Mouse (Mus musculus): Measurements from ENCODE around the gene Rnf224. TPM values are rescaled to one million over a fixed set of nuclear protein-coding genes. Genes with fewer than 3 reads are reported as not detected.
A peak's percentile ranks its signal among the peaks of the same experiment; 100 is the strongest.

Gene Rnf224
- not detected in 2 replicates for polyA plus RNA-seq (2012; ENCODE audit: insufficient read depth, insufficient read length, missing spikeins)

- TF ChIP-seq CTCF (IDR thresholded peaks at IDR 0.05; ENCODE audit: low read depth, low read length): no peak
- H3K4me1 ChIP-seq (ENCODE audit: control insufficient read depth, insufficient read depth, low read length): peaks cover 13% of the 10 kb centered on the region; the same call in 1 of the 2 replicates
- H3K27ac ChIP-seq (ENCODE audit: insufficient read depth, low read depth, low read length): no peak within 1 kb of the TSS
- no peak within 1 kb of the TSS for H3K4me3 ChIP-seq (ENCODE audit: insufficient read depth, low read length)
Measured at GRCm38 (mm10) chr2:25236614-25237013, at the start of gene Rnf224. Gene Rnf224, minus strand, starts transcription at chr2:25236787.

- TF ChIP-seq CTCF (IDR thresholded peaks at IDR 0.05; ENCODE audit: low read depth, low read length) (no peak), POLR2A (IDR thresholded peaks at IDR 0.05; ENCODE audit: borderline replicate concordance, low read depth, low read length) (no peak)
- H3K4me1 ChIP-seq (ENCODE audit: control insufficient read depth, insufficient read depth, low read length): no peaks in the 10 kb centered on the region
- no peak overlapping the region for H3K4me3 ChIP-seq (ENCODE audit: insufficient read depth, low read length)
- no peak overlapping the region for H3K27ac ChIP-seq (ENCODE audit: insufficient read depth, low read depth, low read length)
Measured at GRCm38 (mm10) chr2:25286314-25286713, 49.7 kb upstream of the Rnf224 start.

GRCm38 (mm10) chr2:25285551-25285950 lies 49.0 kb upstream of the Rnf224 start:
- Histone ChIP-seq H3K27ac (ENCODE audit: insufficient read depth, low read depth, low read length) (no peak overlapping the region), H3K4me3 (ENCODE audit: insufficient read depth, low read length) (no peak overlapping the region), H3K4me1 (ENCODE audit: control insufficient read depth, insufficient read depth, low read length) (no peaks in the 10 kb centered on the region)
- TF ChIP-seq POLR2A (IDR thresholded peaks at IDR 0.05; ENCODE audit: borderline replicate concordance, low read depth, low read length): no peak
- TF ChIP-seq CTCF (IDR thresholded peaks at IDR 0.05; ENCODE audit: low read depth, low read length): no peak

GRCm38 (mm10) chr2:25278928-25279882 lies 42.6 kb upstream of the Rnf224 start:
- Histone ChIP-seq H3K4me3 (ENCODE audit: insufficient read depth, low read length) (no peak overlapping the region), H3K4me1 (ENCODE audit: control insufficient read depth, insufficient read depth, low read length) (no peaks in the 10 kb centered on the region), H3K27ac (ENCODE audit: insufficient read depth, low read depth, low read length) (no peak overlapping the region)
- TF ChIP-seq CTCF (IDR thresholded peaks at IDR 0.05; ENCODE audit: low read depth, low read length) (peak; percentile 68), POLR2A (IDR thresholded peaks at IDR 0.05; ENCODE audit: borderline replicate concordance, low read depth, low read length) (no peak)

- Histone ChIP-seq H3K27ac (ENCODE audit: insufficient read depth, low read depth, low read length) (no peak overlapping the region), H3K4me1 (ENCODE audit: control insufficient read depth, insufficient read depth, low read length) (peaks cover 10% of the 10 kb centered on the region), H3K4me3 (ENCODE audit: insufficient read depth, low read length) (peak overlapping the region; percentile 81)
- no peak for TF ChIP-seq POLR2A (IDR thresholded peaks at IDR 0.05; ENCODE audit: borderline replicate concordance, low read depth, low read length)
Measured at GRCm38 (mm10) chr2:25273010-25273409, 36.4 kb upstream of the Rnf224 start.

- TF ChIP-seq POLR2A (IDR thresholded peaks at IDR 0.05; ENCODE audit: borderline replicate concordance, low read depth, low read length) (0 out of 2 replicates have a peak, but pooled peaks have one; percentile 21), CTCF (IDR thresholded peaks at IDR 0.05; ENCODE audit: low read depth, low read length) (no peak)
- peaks cover 11% of the 10 kb centered on the region for H3K4me1 ChIP-seq (ENCODE audit: control insufficient read depth, insufficient read depth, low read length)
- peak overlapping the region; percentile 81 for H3K4me3 ChIP-seq (ENCODE audit: insufficient read depth, low read length)
- no peak overlapping the region; the same call in 1 of the 2 replicates for H3K27ac ChIP-seq (ENCODE audit: insufficient read depth, low read depth, low read length)
Measured at GRCm38 (mm10) chr2:25272515-25272914, 35.9 kb upstream of the Rnf224 start.

- TF ChIP-seq CTCF (IDR thresholded peaks at IDR 0.05; ENCODE audit: low read depth, low read length): no peak
- TF ChIP-seq POLR2A (IDR thresholded peaks at IDR 0.05; ENCODE audit: borderline replicate concordance, low read depth, low read length): peak; percentile 39; the same call in 1 of the 2 replicates
- peaks cover 17% of the 10 kb centered on the region for H3K4me1 ChIP-seq (ENCODE audit: control insufficient read depth, insufficient read depth, low read length)
- peak within 1 kb of the TSS; percentile 67 for H3K27ac ChIP-seq (ENCODE audit: insufficient read depth, low read depth, low read length)
- peak within 1 kb of the TSS; percentile 81 for H3K4me3 ChIP-seq (ENCODE audit: insufficient read depth, low read length)
Measured at GRCm38 (mm10) chr2:25271827-25272511, 35.4 kb upstream of the Rnf224 start, which contains the start of the genes Ssna1 and Anapc2. Gene Ssna1, minus strand, starts transcription at chr2:25272438. Gene Anapc2, plus strand, starts transcription at chr2:25272478.

- Histone ChIP-seq H3K4me1 (ENCODE audit: control insufficient read depth, insufficient read depth, low read length) (peaks cover 49% of the 10 kb centered on the region), H3K27ac (ENCODE audit: insufficient read depth, low read depth, low read length) (no peak overlapping the region), H3K4me3 (ENCODE audit: insufficient read depth, low read length) (no peak overlapping the region)
- TF ChIP-seq CTCF (IDR thresholded peaks at IDR 0.05; ENCODE audit: low read depth, low read length) (no peak; the same call in 1 of the 2 replicates), POLR2A (IDR thresholded peaks at IDR 0.05; ENCODE audit: borderline replicate concordance, low read depth, low read length) (no peak)
Measured at GRCm38 (mm10) chr2:25267746-25268309, 31.2 kb upstream of the Rnf224 start.

- no peak for TF ChIP-seq CTCF (IDR thresholded peaks at IDR 0.05; ENCODE audit: low read depth, low read length)
- TF ChIP-seq POLR2A (IDR thresholded peaks at IDR 0.05; ENCODE audit: borderline replicate concordance, low read depth, low read length): no peak
- Histone ChIP-seq H3K27ac (ENCODE audit: insufficient read depth, low read depth, low read length) (no peak overlapping the region), H3K4me3 (ENCODE audit: insufficient read depth, low read length) (no peak overlapping the region), H3K4me1 (ENCODE audit: control insufficient read depth, insufficient read depth, low read length) (peaks cover 49% of the 10 kb centered on the region)
Measured at GRCm38 (mm10) chr2:25267241-25267640, 30.7 kb upstream of the Rnf224 start.

Data from bone marrow macrophage, adult 2 months (primary cell).